Mouse (Mus musculus): ENCODE measurements around the gene Tarbp2. TPM values are rescaled to one million over a fixed set of nuclear protein-coding genes. Genes with fewer than 3 reads are reported as not detected.

Gene Tarbp2
- polyA plus RNA-seq, 1 experiment from 2014 or later = 105 TPM

DNA sequence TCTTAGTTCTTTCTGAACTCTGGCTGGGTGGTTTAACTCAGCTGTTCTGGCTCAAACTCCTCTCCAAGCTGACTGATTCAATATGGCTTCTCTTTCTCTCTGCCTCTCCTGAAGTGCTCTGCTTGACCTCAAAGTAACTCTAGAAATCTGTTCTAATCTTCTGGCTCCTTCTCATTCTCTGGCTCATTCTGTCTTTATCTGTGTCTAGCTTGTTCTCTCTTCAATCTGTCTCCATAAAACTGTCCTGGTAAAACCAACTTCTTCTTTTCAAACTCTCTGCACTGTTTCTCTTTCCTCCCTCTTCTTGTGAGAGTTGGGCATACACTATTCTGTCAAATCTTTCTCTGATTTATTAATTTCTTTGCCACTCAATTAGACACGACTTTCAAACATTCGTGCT is 49.9 kb downstream of the Tarbp2 start:
- H3K4me1 ChIP-seq (ENCODE audit: control insufficient read depth, insufficient read depth, low read length) = no peaks in the 10 kb centered on the region
- no peak overlapping the region for H3K4me2 ChIP-seq (ENCODE audit: low read depth)
- H3K9ac ChIP-seq (ENCODE audit: low read length) = no peak overlapping the region
- 87% methylated on average over 2 of the region's 2 CpGs for WGBS
- no peaks in the 10 kb centered on the region for H3K27me3 ChIP-seq (ENCODE audit: control insufficient read depth, insufficient read depth, low read length)
- H3K27ac ChIP-seq (ENCODE audit: low read depth, low read length) = no peak overlapping the region
- no peaks in the 10 kb centered on the region for H3K36me3 ChIP-seq (ENCODE audit: control insufficient read depth, insufficient read depth, low read length)
- no peak overlapping the region for H3K4me3 ChIP-seq (ENCODE audit: low read depth, low read length)
- no peaks in the 10 kb centered on the region for H3K9me3 ChIP-seq (ENCODE audit: control insufficient read depth, low read length)
- DNase-seq (ENCODE audit: low spot score) (no peak), ATAC-seq (ENCODE audit: insufficient read depth, low FRiP score, low TSS enrichment) (no peak)

DNA sequence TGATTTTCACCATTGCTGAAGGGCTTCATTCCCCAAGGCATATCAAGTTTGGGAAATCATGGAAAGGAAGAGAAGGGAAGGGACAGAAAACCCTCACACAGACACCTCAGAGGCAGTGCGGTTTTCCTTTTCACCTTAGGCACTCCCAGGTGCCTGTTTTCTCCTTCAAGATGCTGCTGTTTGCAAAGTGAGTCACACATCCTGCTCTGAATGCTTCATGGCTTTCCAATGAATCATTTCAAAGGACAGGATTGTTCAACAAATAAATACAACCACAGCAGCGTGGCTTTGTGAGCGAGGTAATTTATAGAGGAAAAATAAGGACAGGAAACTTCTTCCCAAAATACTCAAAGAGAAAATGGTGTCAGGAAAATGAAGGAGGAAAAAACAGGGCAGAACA is 54.1 kb downstream of the Tarbp2 start:
- ATAC-seq (ENCODE audit: insufficient read depth, low FRiP score, low TSS enrichment) = no peak
- Histone ChIP-seq H3K9ac (ENCODE audit: low read length) (no peak overlapping the region), H3K27me3 (ENCODE audit: control insufficient read depth, insufficient read depth, low read length) (no peaks in the 10 kb centered on the region), H3K9me3 (ENCODE audit: control insufficient read depth, low read length) (no peaks in the 10 kb centered on the region), H3K27ac (ENCODE audit: low read depth, low read length) (no peak overlapping the region), H3K4me1 (ENCODE audit: control insufficient read depth, insufficient read depth, low read length) (no peaks in the 10 kb centered on the region), H3K36me3 (ENCODE audit: control insufficient read depth, insufficient read depth, low read length) (no peaks in the 10 kb centered on the region), H3K4me3 (ENCODE audit: low read depth, low read length) (no peak overlapping the region), H3K4me2 (ENCODE audit: low read depth) (no peak overlapping the region)
- DNase-seq (ENCODE audit: low spot score) = no peak
- 84% methylated on average over 3 of the region's 3 CpGs for WGBS

Other genes starting within 250 kb of the Tarbp2 start
- 0.20 and 0.39 TPM in 2 replicates for gene Gm9918, start 247.6 kb upstream of the Tarbp2 start, polyA plus RNA-seq (2014; fragmentation: Nextera tagmentation; extraction: Ambion mirVana)
- gene Mfsd5, start 238.7 kb upstream of the Tarbp2 start, polyA plus RNA-seq (2014; fragmentation: Nextera tagmentation; extraction: Ambion mirVana) = 59.7 and 66.7 TPM in 2 replicates
- 36.2 and 37.9 TPM in 2 replicates for gene Espl1, start 221.9 kb upstream of the Tarbp2 start, polyA plus RNA-seq (2014; fragmentation: Nextera tagmentation; extraction: Ambion mirVana)
- 386 and 396 TPM in 2 replicates for gene Pfdn5, start 192.1 kb upstream of the Tarbp2 start, polyA plus RNA-seq (2014; fragmentation: Nextera tagmentation; extraction: Ambion mirVana)
- gene Myg1, start 186.5 kb upstream of the Tarbp2 start, polyA plus RNA-seq (2014; fragmentation: Nextera tagmentation; extraction: Ambion mirVana) = 92.9 and 102 TPM in 2 replicates
- gene Aaas, start 167.4 kb upstream of the Tarbp2 start, polyA plus RNA-seq (2014; fragmentation: Nextera tagmentation; extraction: Ambion mirVana) = 84.7 and 86.7 TPM in 2 replicates
- 0.70 and 0.96 TPM in 2 replicates for gene Sp7, start 151.0 kb upstream of the Tarbp2 start, polyA plus RNA-seq (2014; fragmentation: Nextera tagmentation; extraction: Ambion mirVana)
- gene Sp1, start 112.0 kb upstream of the Tarbp2 start, polyA plus RNA-seq (2014; fragmentation: Nextera tagmentation; extraction: Ambion mirVana) = 10.4 and 11.1 TPM in 2 replicates
- 0.53 TPM in 1 of 2 replicates, not detected in the other for gene Amhr2, start 72.8 kb upstream of the Tarbp2 start, polyA plus RNA-seq (2014; fragmentation: Nextera tagmentation; extraction: Ambion mirVana)
- gene Prr13, start 59.2 kb upstream of the Tarbp2 start, polyA plus RNA-seq (2014; fragmentation: Nextera tagmentation; extraction: Ambion mirVana) = 80.9 and 88.6 TPM in 2 replicates
- gene Pcbp2, start 47.7 kb upstream of the Tarbp2 start, polyA plus RNA-seq (2014; fragmentation: Nextera tagmentation; extraction: Ambion mirVana) = 220 and 232 TPM in 2 replicates
- 4.1 and 10.3 TPM in 2 replicates for gene Gm10337, start 14.5 kb upstream of the Tarbp2 start, polyA plus RNA-seq (2014; fragmentation: Nextera tagmentation; extraction: Ambion mirVana)
- gene Map3k12, start 1.1 kb upstream of the Tarbp2 start, polyA plus RNA-seq (2014; fragmentation: Nextera tagmentation; extraction: Ambion mirVana) = 24.8 and 26.1 TPM in 2 replicates
- gene Npff, start 6.8 kb downstream of the Tarbp2 start, polyA plus RNA-seq (2014; fragmentation: Nextera tagmentation; extraction: Ambion mirVana) = 3.0 and 3.4 TPM in 2 replicates
- gene Gm28047, start 106.9 kb downstream of the Tarbp2 start, polyA plus RNA-seq (2014; fragmentation: Nextera tagmentation; extraction: Ambion mirVana) = not detected in 2 replicates
- 14.2 and 18.4 TPM in 2 replicates for gene Atf7, start 107.3 kb downstream of the Tarbp2 start, polyA plus RNA-seq (2014; fragmentation: Nextera tagmentation; extraction: Ambion mirVana)
- 64.9 and 66.5 TPM in 2 replicates for gene Atp5g2, start 154.2 kb downstream of the Tarbp2 start, polyA plus RNA-seq (2014; fragmentation: Nextera tagmentation; extraction: Ambion mirVana)
- gene Calcoco1, start 204.0 kb downstream of the Tarbp2 start, polyA plus RNA-seq (2014; fragmentation: Nextera tagmentation; extraction: Ambion mirVana) = 36.7 and 40.9 TPM in 2 replicates

All from neural tube, embryonic 11.5 days (tissue).